Comparison of ENCODE assay signal across 9 mouse cellular contexts in genomic region chr9:14764765-14765164, GRCm38 (mm10). TPM values are rescaled to one million over a fixed set of nuclear protein-coding genes. Genes with fewer than 3 reads are reported as not detected.
DNase-seq lines count a peak whose midpoint lies in the region; ATAC-seq lines count a peak whose summit lies in the region.
"Had no signal": no experiment of that assay in that cellular context is flagged by ENCODE, and none has a peak within 500 bp of the region (broad histone marks: within the 10 kb centered on the region; RNA-seq: fewer than 3 reads in every experiment).

No protein-coding gene starts in this region.

- H3K27ac ChIP-seq in forebrain, embryonic 11.5 days (ENCODE audit: low read depth, low read length): no peak overlapping the region
- H3K27ac ChIP-seq in forebrain, embryonic 10.5 days: no peak overlapping the region
- no peak overlapping the region for H3K27ac ChIP-seq in forebrain, embryonic 15.5 days (replicated peaks)
- no peak overlapping the region for H3K27ac ChIP-seq in stomach, embryonic 16.5 days (ENCODE audit: low read length)

- H3K4me3 ChIP-seq in forebrain, embryonic 11.5 days (ENCODE audit: low read depth, low read length): no peak overlapping the region
- H3K4me3 ChIP-seq in forebrain, embryonic 10.5 days: no peak overlapping the region
- no peak overlapping the region for H3K4me3 ChIP-seq in forebrain, embryonic 15.5 days
- no peak overlapping the region for H3K4me3 ChIP-seq in stomach, embryonic 16.5 days (replicated peaks; ENCODE audit: low read length)

- H3K9ac ChIP-seq in forebrain, embryonic 11.5 days (ENCODE audit: low read length): no peak overlapping the region
- H3K9ac ChIP-seq in forebrain, embryonic 15.5 days (replicated peaks): no peak overlapping the region
- no peak overlapping the region for H3K9ac ChIP-seq in stomach, embryonic 16.5 days (ENCODE audit: low read length)

- DNase-seq in forebrain, embryonic 11.5 days (ENCODE audit: low spot score): peak; percentile 64
- DNase-seq in forebrain, embryonic 10.5 days (ENCODE audit: extremely low spot score, low spot score): no peak
- peak; percentile 51 for DNase-seq in urinary bladder, postnatal 14 days (ENCODE audit: low spot score)
- no peak for DNase-seq in urinary bladder, adult 18-20 months (ENCODE audit: low spot score in 2 of 2)
- peak; percentile 52 for DNase-seq in kidney, postnatal 14 days

- no peak overlapping the region for H3K4me2 ChIP-seq in forebrain, embryonic 11.5 days (ENCODE audit: low read depth, low read length, severe bottlenecking)
- H3K4me2 ChIP-seq in forebrain, embryonic 15.5 days (replicated peaks): no peak overlapping the region
- H3K4me2 ChIP-seq in stomach, embryonic 16.5 days (ENCODE audit: low read depth, low read length): no peak overlapping the region

- H3K9me3 ChIP-seq in forebrain, embryonic 11.5 days (ENCODE audit: control insufficient read depth, low read length): no peaks in the 10 kb centered on the region
- no peaks in the 10 kb centered on the region for H3K9me3 ChIP-seq in forebrain, embryonic 10.5 days
- no peaks in the 10 kb centered on the region for H3K9me3 ChIP-seq in forebrain, embryonic 15.5 days
- H3K9me3 ChIP-seq in stomach, embryonic 16.5 days (replicated peaks; ENCODE audit: control insufficient read depth, low read length): no peaks in the 10 kb centered on the region

- WGBS in forebrain, embryonic 11.5 days: 31% methylated on average over 7 of the region's 7 CpGs
- WGBS in forebrain, embryonic 10.5 days: 31% methylated on average over 7 of the region's 7 CpGs
- 27% methylated on average over 7 of the region's 7 CpGs for WGBS in forebrain, embryonic 15.5 days
- 21% methylated on average over 7 of the region's 7 CpGs for WGBS in stomach, embryonic 16.5 days

- H3K36me3 ChIP-seq in forebrain, embryonic 11.5 days (ENCODE audit: control insufficient read depth, insufficient read depth, low read length): no peaks in the 10 kb centered on the region
- H3K36me3 ChIP-seq in forebrain, embryonic 10.5 days (replicated peaks): no peaks in the 10 kb centered on the region
- no peaks in the 10 kb centered on the region for H3K36me3 ChIP-seq in forebrain, embryonic 15.5 days
- H3K36me3 ChIP-seq in stomach, embryonic 16.5 days (ENCODE audit: control insufficient read depth, insufficient read depth, low read length): no peaks in the 10 kb centered on the region

- no peaks in the 10 kb centered on the region for H3K27me3 ChIP-seq in forebrain, embryonic 11.5 days (ENCODE audit: control insufficient read depth, insufficient read depth, low read length)
- peaks cover 10% of the 10 kb centered on the region; the same call in 1 of the 2 replicates for H3K27me3 ChIP-seq in forebrain, embryonic 10.5 days (ENCODE audit: poor library complexity, severe bottlenecking)
- H3K27me3 ChIP-seq in forebrain, embryonic 15.5 days: no peaks in the 10 kb centered on the region
- H3K27me3 ChIP-seq in stomach, embryonic 16.5 days (ENCODE audit: control insufficient read depth, insufficient read depth, low read length): no peaks in the 10 kb centered on the region

- ATAC-seq in forebrain, embryonic 11.5 days (replicated peaks; ENCODE audit: low FRiP score): no peak; the same call in 1 of the 2 replicates
- peak; percentile 61 for ATAC-seq in forebrain, embryonic 15.5 days (replicated peaks)
- ATAC-seq in megakaryocyte-erythroid progenitor cell, adult 5-6 weeks (replicated peaks; ENCODE audit: low FRiP score, low TSS enrichment, poor library complexity, severe bottlenecking): peak; percentile 77
- 0 out of 2 replicates have a peak, but pooled peaks have one; percentile 37 for ATAC-seq in stomach, embryonic 16.5 days (ENCODE audit: insufficient read depth, low FRiP score)

- H3K4me1 ChIP-seq in forebrain, embryonic 11.5 days (replicated peaks; ENCODE audit: control insufficient read depth, insufficient read depth, low read length): no peaks in the 10 kb centered on the region
- no peaks in the 10 kb centered on the region for H3K4me1 ChIP-seq in forebrain, embryonic 10.5 days
- no peaks in the 10 kb centered on the region for H3K4me1 ChIP-seq in forebrain, embryonic 15.5 days
- no peaks in the 10 kb centered on the region for H3K4me1 ChIP-seq in stomach, embryonic 16.5 days (ENCODE audit: control insufficient read depth, insufficient read depth, low read length)

RNA-seq across cellular contexts. Expression of gene 1700012B09Rik, which starts 6.1 kb away (rescaled TPM):
- not detected in 2 replicates for polyA plus RNA-seq in forebrain, embryonic 11.5 days (2014; fragmentation: Nextera tagmentation; extraction: Ambion mirVana)
- not detected in 2 replicates for polyA plus RNA-seq in forebrain, embryonic 10.5 days (2016; fragmentation: Nextera tagmentation; extraction: Ambion mirVana)
- polyA plus RNA-seq in forebrain, embryonic 15.5 days (2015; fragmentation: Nextera tagmentation; extraction: Ambion mirVana): 2.9 and 4.5 TPM in 2 replicates
- total RNA-seq in megakaryocyte-erythroid progenitor cell, adult 5-6 weeks (2014; fragmentation: Nextera tagmentation): not detected in 2 replicates
- total RNA-seq in megakaryocyte-erythroid progenitor cell, adult 5-6 weeks (2017): not detected in 2 replicates
- polyA plus RNA-seq in stomach, embryonic 16.5 days (2015; fragmentation: Nextera tagmentation; extraction: Ambion mirVana): not detected in 2 replicates
- polyA plus RNA-seq: heart, embryonic 14.5 days had no signal

RNA-seq across cellular contexts. Expression of gene Fut4, which starts 12.6 kb away (rescaled TPM):
- 1.5 and 1.9 TPM in 2 replicates for polyA plus RNA-seq in forebrain, embryonic 11.5 days (2014; fragmentation: Nextera tagmentation; extraction: Ambion mirVana)
- 2.4 and 3.1 TPM in 2 replicates for polyA plus RNA-seq in forebrain, embryonic 10.5 days (2016; fragmentation: Nextera tagmentation; extraction: Ambion mirVana)
- polyA plus RNA-seq in forebrain, embryonic 15.5 days (2015; fragmentation: Nextera tagmentation; extraction: Ambion mirVana): 0.70 and 0.94 TPM in 2 replicates
- total RNA-seq in megakaryocyte-erythroid progenitor cell, adult 5-6 weeks (2014; fragmentation: Nextera tagmentation): 0.48 and 0.72 TPM in 2 replicates
- 0.57 and 1.1 TPM in 2 replicates for total RNA-seq in megakaryocyte-erythroid progenitor cell, adult 5-6 weeks (2017)
- polyA plus RNA-seq in stomach, embryonic 16.5 days (2015; fragmentation: Nextera tagmentation; extraction: Ambion mirVana): 6.7 and 6.9 TPM in 2 replicates

RNA-seq across cellular contexts. Expression of gene Mre11a, which starts 19.7 kb away (rescaled TPM):
- 32.8 and 40.5 TPM in 2 replicates for polyA plus RNA-seq in forebrain, embryonic 11.5 days (2014; fragmentation: Nextera tagmentation; extraction: Ambion mirVana)
- 45.1 and 46.0 TPM in 2 replicates for polyA plus RNA-seq in forebrain, embryonic 10.5 days (2016; fragmentation: Nextera tagmentation; extraction: Ambion mirVana)
- polyA plus RNA-seq in forebrain, embryonic 15.5 days (2015; fragmentation: Nextera tagmentation; extraction: Ambion mirVana): 14.8 and 17.1 TPM in 2 replicates
- 45.2 and 62.0 TPM in 2 replicates for total RNA-seq in megakaryocyte-erythroid progenitor cell, adult 5-6 weeks (2014; fragmentation: Nextera tagmentation)
- total RNA-seq in megakaryocyte-erythroid progenitor cell, adult 5-6 weeks (2017): 85.7 and 119 TPM in 2 replicates
- 21.9 and 22.5 TPM in 2 replicates for polyA plus RNA-seq in stomach, embryonic 16.5 days (2015; fragmentation: Nextera tagmentation; extraction: Ambion mirVana)

RNA-seq across cellular contexts. Expression of gene Ankrd49, which starts 19.9 kb away (rescaled TPM):
- polyA plus RNA-seq in forebrain, embryonic 11.5 days (2014; fragmentation: Nextera tagmentation; extraction: Ambion mirVana): 55.2 and 61.6 TPM in 2 replicates
- polyA plus RNA-seq in forebrain, embryonic 10.5 days (2016; fragmentation: Nextera tagmentation; extraction: Ambion mirVana): 59.2 and 59.6 TPM in 2 replicates
- 43.0 and 47.3 TPM in 2 replicates for polyA plus RNA-seq in forebrain, embryonic 15.5 days (2015; fragmentation: Nextera tagmentation; extraction: Ambion mirVana)
- total RNA-seq in megakaryocyte-erythroid progenitor cell, adult 5-6 weeks (2014; fragmentation: Nextera tagmentation): 45.8 and 47.3 TPM in 2 replicates
- 52.2 and 76.9 TPM in 2 replicates for total RNA-seq in megakaryocyte-erythroid progenitor cell, adult 5-6 weeks (2017)
- polyA plus RNA-seq in stomach, embryonic 16.5 days (2015; fragmentation: Nextera tagmentation; extraction: Ambion mirVana): 40.5 and 41.0 TPM in 2 replicates

RNA-seq across cellular contexts. Expression of gene Piwil4, which starts 24.2 kb away (rescaled TPM):
- not detected in 2 replicates for polyA plus RNA-seq in forebrain, embryonic 11.5 days (2014; fragmentation: Nextera tagmentation; extraction: Ambion mirVana)
- polyA plus RNA-seq in forebrain, embryonic 10.5 days (2016; fragmentation: Nextera tagmentation; extraction: Ambion mirVana): 0.12 and 0.14 TPM in 2 replicates
- polyA plus RNA-seq in forebrain, embryonic 15.5 days (2015; fragmentation: Nextera tagmentation; extraction: Ambion mirVana): 0.17 and 0.18 TPM in 2 replicates
- not detected in 2 replicates for total RNA-seq in megakaryocyte-erythroid progenitor cell, adult 5-6 weeks (2014; fragmentation: Nextera tagmentation)
- total RNA-seq in megakaryocyte-erythroid progenitor cell, adult 5-6 weeks (2017): not detected in 2 replicates
- polyA plus RNA-seq in stomach, embryonic 16.5 days (2015; fragmentation: Nextera tagmentation; extraction: Ambion mirVana): 0.07 and 0.15 TPM in 2 replicates

Comparison
In these comparisons a context has a peak if more than half of its experiments do, and no peak if none do; other contexts are left out.
1. DNase-seq: peak in forebrain, embryonic 11.5 days (single experiment), urinary bladder, postnatal 14 days (single experiment) and kidney, postnatal 14 days (single experiment); none in forebrain, embryonic 10.5 days (single experiment) and urinary bladder, adult 18-20 months (0 of 2).